Mouse (Mus musculus) ZHBTc4 (cell line): ENCODE data around the gene Mgat3.

Source experiments
- DNase-seq: peaks from one replicate; pipeline ENCODE4 v3.0.0-alpha.2; 2011; ENCODE audit warnings: low read depth, low spot score

Gene Mgat3

GRCm38 (mm10) chr15:80173001-80173771 lies at the start of gene Mgat3:
Gene Mgat3 (plus strand): TSS chr15:80173721.
- DNase-seq = peak; percentile 60

- no peak for DNase-seq
Observed at GRCm38 (mm10) chr15:80124651-80125050, 48.9 kb upstream of the Mgat3 start.

- DNase-seq = no peak
Observed at GRCm38 (mm10) chr15:80127191-80127590, 46.3 kb upstream of the Mgat3 start.

GRCm38 (mm10) chr15:80129982-80130381 lies 43.5 kb upstream of the Mgat3 start:
- DNase-seq = no peak

- DNase-seq = no peak
Observed at GRCm38 (mm10) chr15:80130689-80131088, 42.8 kb upstream of the Mgat3 start.

- no peak for DNase-seq
Observed at GRCm38 (mm10) chr15:80131421-80131820, 42.1 kb upstream of the Mgat3 start.

- no peak for DNase-seq
Observed at GRCm38 (mm10) chr15:80132452-80132851, 41.1 kb upstream of the Mgat3 start.

GRCm38 (mm10) chr15:80132993-80133586 lies 40.4 kb upstream of the Mgat3 start, which contains the start of gene Tab1:
Gene Tab1 (plus strand): TSS chr15:80133127.
- peak; percentile 97 for DNase-seq

GRCm38 (mm10) chr15:80133682-80134449 lies 39.7 kb upstream of the Mgat3 start:
- DNase-seq = no peak

- DNase-seq = no peak
Observed at GRCm38 (mm10) chr15:80134450-80134847, 39.1 kb upstream of the Mgat3 start.

GRCm38 (mm10) chr15:80135499-80135898 lies 38.0 kb upstream of the Mgat3 start:
- no peak for DNase-seq

GRCm38 (mm10) chr15:80136645-80137044 lies 36.9 kb upstream of the Mgat3 start:
- no peak for DNase-seq

- DNase-seq = no peak
Observed at GRCm38 (mm10) chr15:80137945-80138791, 35.4 kb upstream of the Mgat3 start.

- no peak for DNase-seq
Observed at GRCm38 (mm10) chr15:80140302-80140701, 33.2 kb upstream of the Mgat3 start.

GRCm38 (mm10) chr15:80140878-80141277 lies 32.6 kb upstream of the Mgat3 start:
- no peak for DNase-seq

GRCm38 (mm10) chr15:80142130-80142529 lies 31.4 kb upstream of the Mgat3 start:
- peak; percentile 84 for DNase-seq

- DNase-seq = peak; percentile 66
Observed at GRCm38 (mm10) chr15:80143760-80144159, 29.8 kb upstream of the Mgat3 start.

GRCm38 (mm10) chr15:80145397-80145796 lies 28.1 kb upstream of the Mgat3 start:
- no peak for DNase-seq

GRCm38 (mm10) chr15:80146153-80146552 lies 27.4 kb upstream of the Mgat3 start:
- peak; percentile 50 for DNase-seq

GRCm38 (mm10) chr15:80147090-80147489 lies 26.4 kb upstream of the Mgat3 start:
- DNase-seq = no peak

- DNase-seq = no peak
Observed at GRCm38 (mm10) chr15:80147511-80147910, 26.0 kb upstream of the Mgat3 start.
